Mouse (Mus musculus) kidney, adult 2 months (tissue): ENCODE results near the gene Muc16. TPM values are rescaled to one million over a fixed set of nuclear protein-coding genes. Genes with fewer than 3 reads are reported as not detected.

Experiments used
- DNase-seq: peaks from one replicate; pipeline ENCODE4 v3.0.0; 2021
- H3K27ac ChIP-seq: fragments of 200-500 bp; 2 replicates; pipeline ENCODE4 v1.5.1; 2012; ENCODE audit warnings: low read depth, low read length, control low read depth, inconsistent platforms; ENCODE audit not compliant: insufficient read depth
- H3K27me3 ChIP-seq: fragments of 200-500 bp; replicated peaks from 2 replicates; pipeline ENCODE4 v1.6.1; 2012; ENCODE audit warnings: mild to moderate bottlenecking, moderate library complexity, low read length, inconsistent platforms; ENCODE audit not compliant: control insufficient read depth, insufficient read depth
- H3K36me3 ChIP-seq: fragments of 200-500 bp; 2 replicates; pipeline ENCODE4 v1.6.1; 2012; ENCODE audit warnings: mild to moderate bottlenecking, moderate library complexity, low read length, inconsistent platforms; ENCODE audit not compliant: control insufficient read depth, insufficient read depth
- H3K4me1 ChIP-seq: fragments of 200-500 bp; 2 replicates; pipeline ENCODE4 v1.6.1; 2011; ENCODE audit warnings: low read length; ENCODE audit not compliant: control insufficient read depth, insufficient read depth
- H3K4me3 ChIP-seq: fragments of 200-500 bp; 2 replicates; pipeline ENCODE4 v1.5.1; 2011; ENCODE audit warnings: mild to moderate bottlenecking, low read depth, low read length, control low read depth; ENCODE audit not compliant: insufficient read depth
- CTCF ChIP-seq: fragments of 200-500 bp; conservative IDR thresholded peaks from 2 replicates; pipeline ENCODE4 v1.5.1; 2011; ENCODE audit warnings: low read depth, mild to moderate bottlenecking, control low read depth, low read length, moderate library complexity, mixed read lengths; ENCODE audit not compliant: insufficient read depth, insufficient read length
- POLR2A ChIP-seq: fragments of 200-500 bp; IDR thresholded peaks from one replicate; pipeline ENCODE4 v1.6.1; 2011; ENCODE audit warnings: low read depth, low read length, control low read depth
- WGBS: fragments of 180-500 bp; shearing (Covaris S2); methylation state at CpG from one replicate; pipeline ENCODE4 v1.1.7; 2018; 5-methylcytosine and 5-hydroxymethylcytosine counted together
- polyA plus RNA-seq: library from polyadenylated mRNA; depleted of rRNA; stranded (reverse); fragments of >200 nt; gene quantifications from 2 replicates; pipeline ENCODE4 v1.2.3, GENCODE M21; 2012; rRNA removed

Gene Muc16
- polyA plus RNA-seq: 0.09 and 0.12 TPM in 2 replicates

DNA sequence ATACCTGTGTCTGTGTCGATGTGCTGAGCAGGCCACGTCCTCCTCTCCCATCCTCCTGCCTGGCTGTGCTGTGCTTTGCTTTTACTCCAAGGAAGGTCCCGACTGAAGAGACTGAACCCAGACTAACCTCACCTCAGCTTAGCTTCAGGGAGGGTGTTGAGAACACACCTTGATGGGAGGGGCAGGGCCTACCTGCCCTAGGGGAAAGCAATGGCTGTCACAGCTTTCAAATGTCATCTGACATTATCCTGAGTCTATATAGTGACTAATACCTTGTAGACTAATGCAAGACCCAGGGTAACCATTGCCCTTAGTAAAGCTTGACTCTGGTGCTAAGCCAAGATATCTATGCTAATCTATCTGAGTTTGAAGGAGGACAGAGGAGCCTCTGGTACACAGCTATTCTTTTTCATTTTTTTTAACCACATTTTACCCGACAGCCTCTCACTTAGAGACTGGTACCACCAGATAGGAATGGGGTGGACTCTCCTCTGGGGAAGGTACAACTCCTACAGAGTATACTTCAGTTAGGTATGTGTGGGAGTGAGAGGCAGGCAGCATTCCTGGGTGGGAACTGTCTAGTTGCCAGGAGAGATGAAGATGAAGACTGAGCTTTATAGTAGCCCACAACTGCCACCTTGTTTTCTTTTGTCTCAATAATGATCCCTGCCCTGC, at the start of gene Muc16:
TSS of gene Muc16 (minus strand) at position 51 of the 675 bp plus-strand sequence.
- H3K27ac ChIP-seq: no peak within 1 kb of the TSS
- no peak within 1 kb of the TSS for H3K4me3 ChIP-seq
- H3K36me3 ChIP-seq: no peaks in the 10 kb centered on the region
- TF ChIP-seq POLR2A: no peak
- TF ChIP-seq CTCF: no peak
- no peaks in the 10 kb centered on the region for H3K4me1 ChIP-seq
- DNase-seq: no peak
- H3K27me3 ChIP-seq: no peaks in the 10 kb centered on the region
- WGBS: 73% methylated on average over 4 of the region's 4 CpGs

DNA sequence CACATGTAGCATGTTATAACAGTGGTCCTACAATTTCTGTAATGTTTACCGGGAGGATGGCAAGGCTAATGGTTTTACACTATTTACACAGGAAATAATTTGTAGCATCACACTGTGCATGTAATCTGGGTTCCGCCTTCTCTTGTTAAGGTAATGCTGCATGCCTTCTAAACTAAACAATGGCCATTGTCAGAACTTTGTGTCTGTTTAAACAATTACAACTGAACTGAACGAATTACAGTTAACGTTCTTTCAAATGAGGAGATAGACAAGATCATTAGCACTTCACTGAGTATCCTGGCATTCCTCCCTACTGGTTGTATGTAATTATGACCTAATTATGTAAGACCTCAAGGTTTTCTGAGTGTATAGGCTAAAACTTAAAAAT, 48.4 kb upstream of the Muc16 start:
- TF ChIP-seq POLR2A (no peak), CTCF (no peak)
- Histone ChIP-seq H3K36me3 (no peaks in the 10 kb centered on the region), H3K4me1 (no peaks in the 10 kb centered on the region), H3K27ac (no peak overlapping the region), H3K4me3 (no peak overlapping the region), H3K27me3 (no peaks in the 10 kb centered on the region)
- 38% methylated on average over 4 of the region's 4 CpGs for WGBS
- no peak for DNase-seq

DNA sequence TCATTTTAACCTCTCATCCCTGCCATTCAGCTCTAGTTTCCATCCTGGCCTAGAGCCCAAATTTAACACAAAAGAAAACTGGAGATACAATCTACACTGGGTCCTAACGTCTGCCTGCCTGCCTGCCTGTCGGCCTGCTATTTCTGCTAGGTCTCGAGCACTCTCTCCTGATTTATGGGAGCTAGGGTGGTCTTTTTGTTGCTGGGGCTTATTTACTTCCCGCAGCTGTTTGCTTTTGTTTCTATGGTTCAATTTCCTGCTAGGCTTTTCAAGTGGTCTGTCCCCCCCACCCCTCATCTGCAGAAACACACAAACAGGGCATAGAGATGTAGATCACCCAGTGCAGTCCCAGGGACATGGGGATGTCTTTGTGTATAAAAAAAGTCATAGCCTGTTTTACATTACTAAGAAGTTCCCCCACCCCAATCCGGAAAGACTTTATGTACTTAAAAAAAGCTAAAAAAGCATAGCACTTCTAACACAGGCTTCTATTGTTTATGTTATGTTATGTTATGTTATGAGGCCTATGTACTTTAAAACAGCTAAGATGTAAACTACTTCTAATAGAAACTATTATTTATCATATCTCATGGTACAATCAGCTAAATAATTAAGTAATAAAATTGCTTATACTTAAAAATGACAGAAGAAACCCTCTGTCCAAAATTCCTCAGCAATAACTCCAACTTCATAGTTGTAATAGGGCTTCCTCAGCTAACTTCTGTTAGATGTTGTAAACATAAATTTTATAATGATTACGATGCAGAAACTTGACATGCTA, 47.8 kb upstream of the Muc16 start:
- no peak for TF ChIP-seq POLR2A
- no peak for TF ChIP-seq CTCF

DNA sequence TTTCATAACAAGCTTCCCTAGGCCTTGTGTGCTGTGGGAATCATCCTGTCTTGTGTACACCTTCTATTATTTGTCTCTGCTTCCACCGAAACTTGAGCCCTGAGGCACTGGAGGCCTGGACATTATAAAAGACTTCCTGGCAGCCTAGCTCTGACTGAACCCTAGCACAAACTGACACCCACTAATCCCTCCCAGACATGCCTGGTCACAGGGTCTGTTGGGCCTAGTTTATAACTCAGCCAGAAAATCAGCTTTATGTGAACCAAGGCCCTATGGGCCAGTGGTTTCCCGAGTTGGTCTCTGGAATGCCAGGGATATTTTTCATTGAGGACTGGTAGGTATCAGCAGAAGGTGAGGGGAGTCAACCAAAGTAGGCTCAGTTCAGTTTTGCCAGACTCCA, 46.7 kb upstream of the Muc16 start:
- no peak overlapping the region for H3K27ac ChIP-seq
- 43% methylated on average over 2 of the region's 2 CpGs for WGBS

More for the DNA sequence above, 47.8 kb upstream of the Muc16 start:
- H3K4me3 ChIP-seq: no peak overlapping the region
- H3K27me3 ChIP-seq: no peaks in the 10 kb centered on the region
- no peak overlapping the region for H3K27ac ChIP-seq
- DNase-seq: no peak
- H3K4me1 ChIP-seq: no peaks in the 10 kb centered on the region
- 18% methylated on average over 6 of the region's 6 CpGs for WGBS
- no peaks in the 10 kb centered on the region for H3K36me3 ChIP-seq

DNA sequence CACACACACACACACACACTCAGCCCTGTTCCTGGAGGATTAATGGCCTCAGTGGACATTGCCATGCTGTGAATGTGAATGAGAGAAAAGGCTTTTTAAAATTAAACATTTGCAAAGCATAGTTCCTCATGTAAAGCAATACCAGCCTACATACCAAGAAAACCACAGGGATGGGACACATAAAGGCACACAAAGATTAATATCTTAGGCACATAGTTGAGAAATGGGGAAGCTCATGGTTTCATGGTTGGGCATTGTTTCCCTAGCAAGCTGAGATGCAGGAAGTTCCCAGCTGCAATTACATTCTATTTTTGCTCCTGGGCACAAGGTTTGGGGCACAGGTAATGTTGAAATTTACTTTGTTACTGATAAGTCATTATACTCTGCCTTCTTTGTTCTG, 31.3 kb upstream of the Muc16 start:
- Histone ChIP-seq H3K36me3 (no peaks in the 10 kb centered on the region), H3K27ac (no peak overlapping the region), H3K4me1 (no peaks in the 10 kb centered on the region), H3K27me3 (no peaks in the 10 kb centered on the region), H3K4me3 (no peak overlapping the region)
- TF ChIP-seq POLR2A: no peak
- no peak for TF ChIP-seq CTCF
- DNase-seq: no peak

More for the DNA sequence above, 46.7 kb upstream of the Muc16 start:
- Histone ChIP-seq H3K27me3 (no peaks in the 10 kb centered on the region), H3K36me3 (no peaks in the 10 kb centered on the region), H3K4me1 (no peaks in the 10 kb centered on the region), H3K4me3 (no peak overlapping the region)
- no peak for TF ChIP-seq POLR2A
- TF ChIP-seq CTCF: no peak
- no peak for DNase-seq

DNA sequence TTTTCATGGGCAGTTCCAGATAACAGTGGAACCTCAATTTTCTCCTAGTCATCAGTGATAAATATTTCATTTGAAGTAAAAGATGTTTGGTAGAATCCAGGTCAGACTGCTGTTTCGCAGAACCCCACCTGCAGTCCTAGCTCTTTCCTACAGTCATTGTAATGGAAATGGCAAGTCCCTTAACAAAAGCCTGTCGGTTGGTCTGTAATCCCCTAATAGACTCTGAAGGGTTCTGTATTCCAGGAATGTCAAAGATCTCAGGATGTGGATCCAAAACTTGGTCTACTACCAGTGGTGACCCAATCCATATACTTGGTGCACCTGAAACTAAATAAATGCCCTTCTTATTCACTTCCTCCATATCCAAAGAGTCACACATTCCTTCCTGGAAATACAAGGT, 76.0 kb downstream of the Muc16 start:
- Histone ChIP-seq H3K27ac (no peak overlapping the region), H3K36me3 (no peaks in the 10 kb centered on the region), H3K4me3 (no peak overlapping the region), H3K27me3 (no peaks in the 10 kb centered on the region), H3K4me1 (no peaks in the 10 kb centered on the region)
- DNase-seq: no peak
- 54% methylated on average over 2 of the region's 2 CpGs for WGBS
- TF ChIP-seq POLR2A (no peak), CTCF (no peak)

DNA sequence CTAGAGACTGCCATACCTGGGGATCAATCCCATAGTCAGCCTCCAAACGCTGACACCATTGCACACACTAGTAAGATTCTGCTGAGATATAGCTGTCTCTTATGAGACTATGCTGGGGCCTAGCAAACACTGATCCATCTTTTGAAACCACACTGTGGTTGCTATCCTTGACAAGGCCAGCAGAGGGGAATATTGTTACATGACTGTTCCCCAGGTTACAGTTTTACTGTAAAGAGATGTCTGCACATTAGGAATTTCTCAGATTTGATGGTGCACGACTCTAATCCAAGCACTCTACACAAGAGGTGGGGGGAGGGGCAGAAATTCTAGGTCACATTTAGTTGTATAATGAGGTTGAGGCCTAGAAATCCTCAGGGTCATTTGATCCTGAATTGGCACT, 166.2 kb downstream of the Muc16 start:
- TF ChIP-seq CTCF (no peak), POLR2A (no peak)
- Histone ChIP-seq H3K27me3 (no peaks in the 10 kb centered on the region), H3K4me3 (no peak overlapping the region), H3K27ac (no peak overlapping the region), H3K36me3 (no peaks in the 10 kb centered on the region), H3K4me1 (no peaks in the 10 kb centered on the region)
- no peak for DNase-seq
- WGBS: 37% methylated on average over 2 of the region's 2 CpGs
